Mouse (Mus musculus): Measurements from ENCODE around the gene Echdc2. TPM values are rescaled to one million over a fixed set of nuclear protein-coding genes. Genes with fewer than 3 reads are reported as not detected.

Echdc2 gene
- polyA plus RNA-seq, 1 experiment from 2014 or later: 22.8 TPM

DNA sequence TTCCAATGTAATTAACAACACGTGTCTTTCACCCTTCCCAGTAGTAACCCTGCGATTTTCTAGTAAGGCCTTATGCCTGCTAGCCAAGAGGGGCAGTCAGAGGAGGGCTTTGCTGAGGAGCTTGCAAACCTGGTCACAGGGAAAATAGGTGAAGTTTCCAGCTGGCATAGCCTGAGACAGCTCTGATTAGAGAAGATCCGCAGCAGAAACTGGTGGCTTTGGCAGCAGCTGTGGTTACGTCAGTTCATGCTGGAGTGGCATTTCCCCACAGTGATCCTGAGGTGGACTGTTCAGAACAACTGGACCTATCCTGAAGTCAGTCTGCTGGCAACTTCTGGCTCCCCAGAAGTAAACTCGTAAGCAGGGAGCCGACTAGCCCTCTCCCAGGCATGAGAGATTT, 2.8 kb downstream of the Echdc2 start:
- Histone ChIP-seq H3K4me2 (ENCODE audit: low read depth, low read length) (no peak overlapping the region), H3K27me3 (ENCODE audit: control insufficient read depth, insufficient read depth, low read length) (no peaks in the 10 kb centered on the region), H3K27ac (ENCODE audit: low read length) (no peak overlapping the region), H3K9me3 (replicated peaks; ENCODE audit: control insufficient read depth, low read length) (no peaks in the 10 kb centered on the region), H3K4me3 (ENCODE audit: low read length) (no peak overlapping the region), H3K4me1 (ENCODE audit: control insufficient read depth, insufficient read depth, low read length) (peaks cover 3% of the 10 kb centered on the region; the same call in 1 of the 2 replicates), H3K36me3 (ENCODE audit: control insufficient read depth, insufficient read depth) (0 out of 2 replicates have a peak, but pooled peaks cover 3% of the 10 kb centered on the region), H3K9ac (ENCODE audit: low read length) (no peak overlapping the region)
- WGBS: 82% methylated on average over 6 of the region's 6 CpGs
- ATAC-seq (replicated peaks; ENCODE audit: extremely low read depth, insufficient read depth, low FRiP score): no peak

DNA sequence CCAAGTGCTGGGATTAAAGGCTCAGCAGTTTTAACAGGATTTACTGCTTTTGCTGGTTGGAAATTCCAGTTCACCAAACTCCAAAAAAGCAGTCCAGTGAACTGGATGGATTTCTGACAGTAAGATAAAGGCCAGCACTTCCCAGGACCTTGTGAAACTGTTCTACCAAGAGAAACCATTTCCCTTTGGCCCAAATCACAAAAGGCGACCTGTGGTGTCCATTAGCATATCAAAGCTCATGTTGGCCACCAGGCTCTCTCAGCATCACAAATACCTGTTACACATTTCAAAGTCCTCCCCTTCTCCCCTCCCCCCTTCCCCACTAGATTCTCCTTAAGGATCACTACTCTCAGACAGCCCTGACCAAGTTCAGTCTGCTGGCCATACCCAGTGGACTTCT, 17.0 kb downstream of the Echdc2 start:
- H3K4me2 ChIP-seq (ENCODE audit: low read depth, low read length): no peak overlapping the region
- ATAC-seq (replicated peaks; ENCODE audit: extremely low read depth, insufficient read depth, low FRiP score): no peak
- no peaks in the 10 kb centered on the region for H3K9me3 ChIP-seq (replicated peaks; ENCODE audit: control insufficient read depth, low read length)
- no peak overlapping the region for H3K27ac ChIP-seq (ENCODE audit: low read length)
- H3K36me3 ChIP-seq (ENCODE audit: control insufficient read depth, insufficient read depth): no peaks in the 10 kb centered on the region
- no peak overlapping the region for H3K4me3 ChIP-seq (ENCODE audit: low read length)
- H3K9ac ChIP-seq (ENCODE audit: low read length): no peak overlapping the region
- H3K4me1 ChIP-seq (ENCODE audit: control insufficient read depth, insufficient read depth, low read length): no peaks in the 10 kb centered on the region
- H3K27me3 ChIP-seq (ENCODE audit: control insufficient read depth, insufficient read depth, low read length): no peaks in the 10 kb centered on the region
- WGBS: 54% methylated on average over 1 of the region's 1 CpGs

DNA sequence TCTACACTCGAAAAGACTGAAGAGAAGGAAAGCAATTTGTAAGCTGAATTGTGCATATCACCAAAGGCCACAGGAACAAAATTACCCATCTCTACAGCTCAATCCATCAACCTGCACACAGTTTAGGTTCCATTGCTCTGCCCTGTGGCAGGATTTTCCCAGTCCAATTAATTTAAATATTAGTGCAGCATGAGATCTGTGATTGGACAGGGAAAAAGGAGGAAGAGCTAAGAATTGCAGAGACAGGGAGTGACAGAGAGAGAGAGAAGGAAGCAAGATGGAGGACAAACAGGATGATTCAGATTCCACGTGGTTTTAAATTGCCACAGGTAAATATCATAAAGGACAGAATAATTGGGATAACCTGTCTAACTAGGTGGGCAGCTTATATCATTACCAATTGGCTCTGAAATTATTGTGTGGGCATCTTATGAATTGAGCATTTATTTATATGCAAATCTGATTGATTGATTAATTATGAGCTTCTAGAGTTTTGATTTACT, 27.6 kb downstream of the Echdc2 start:
- peaks cover 3% of the 10 kb centered on the region; the same call in 1 of the 2 replicates for H3K4me1 ChIP-seq (ENCODE audit: control insufficient read depth, insufficient read depth, low read length)
- no peaks in the 10 kb centered on the region for H3K27me3 ChIP-seq (ENCODE audit: control insufficient read depth, insufficient read depth, low read length)
- no peak overlapping the region for H3K4me2 ChIP-seq (ENCODE audit: low read depth, low read length)
- H3K27ac ChIP-seq (ENCODE audit: low read length): no peak overlapping the region
- H3K9ac ChIP-seq (ENCODE audit: low read length): no peak overlapping the region
- no peak for ATAC-seq (replicated peaks; ENCODE audit: extremely low read depth, insufficient read depth, low FRiP score)
- H3K4me3 ChIP-seq (ENCODE audit: low read length): no peak overlapping the region
- H3K36me3 ChIP-seq (ENCODE audit: control insufficient read depth, insufficient read depth): no peaks in the 10 kb centered on the region
- no peaks in the 10 kb centered on the region for H3K9me3 ChIP-seq (replicated peaks; ENCODE audit: control insufficient read depth, low read length)
- WGBS: 65% methylated on average over 2 of the region's 2 CpGs

DNA sequence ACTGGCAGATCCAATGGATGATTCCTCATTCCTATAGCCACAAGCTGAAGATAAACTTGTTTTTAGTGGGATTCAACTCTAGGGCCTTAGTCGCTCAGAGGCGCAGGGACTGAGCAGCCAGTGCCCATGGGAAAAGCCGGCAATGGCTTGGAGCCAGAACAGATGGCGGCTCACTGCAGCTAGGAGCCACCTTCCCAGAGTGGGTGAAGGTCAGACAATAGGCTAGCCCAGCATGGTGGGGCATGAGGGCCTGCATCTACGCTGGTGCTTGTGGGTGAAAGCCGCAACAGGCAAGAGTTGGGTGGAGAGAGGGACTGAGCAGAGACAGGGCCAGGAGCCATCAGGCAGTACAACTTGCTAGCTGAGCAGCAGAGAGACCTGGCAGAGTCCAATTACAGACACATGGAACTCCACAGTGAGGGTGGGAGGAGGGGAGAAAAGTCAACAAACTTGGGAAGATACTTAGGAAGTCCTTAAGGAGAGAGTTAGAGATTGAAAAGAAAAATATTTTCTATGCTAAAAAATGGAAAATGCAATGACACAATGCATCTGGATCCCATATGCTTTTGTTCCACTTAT, 31.1 kb downstream of the Echdc2 start:
- H3K27ac ChIP-seq (ENCODE audit: low read length): no peak overlapping the region
- H3K4me2 ChIP-seq (ENCODE audit: low read depth, low read length): no peak overlapping the region
- no peak for ATAC-seq (replicated peaks; ENCODE audit: extremely low read depth, insufficient read depth, low FRiP score)
- H3K9me3 ChIP-seq (replicated peaks; ENCODE audit: control insufficient read depth, low read length): no peaks in the 10 kb centered on the region
- H3K4me1 ChIP-seq (ENCODE audit: control insufficient read depth, insufficient read depth, low read length): peaks cover 3% of the 10 kb centered on the region; the same call in 1 of the 2 replicates
- H3K9ac ChIP-seq (ENCODE audit: low read length): no peak overlapping the region
- no peaks in the 10 kb centered on the region for H3K36me3 ChIP-seq (ENCODE audit: control insufficient read depth, insufficient read depth)
- no peak overlapping the region for H3K4me3 ChIP-seq (ENCODE audit: low read length)
- H3K27me3 ChIP-seq (ENCODE audit: control insufficient read depth, insufficient read depth, low read length): no peaks in the 10 kb centered on the region
- 55% methylated on average over 6 of the region's 6 CpGs for WGBS

DNA sequence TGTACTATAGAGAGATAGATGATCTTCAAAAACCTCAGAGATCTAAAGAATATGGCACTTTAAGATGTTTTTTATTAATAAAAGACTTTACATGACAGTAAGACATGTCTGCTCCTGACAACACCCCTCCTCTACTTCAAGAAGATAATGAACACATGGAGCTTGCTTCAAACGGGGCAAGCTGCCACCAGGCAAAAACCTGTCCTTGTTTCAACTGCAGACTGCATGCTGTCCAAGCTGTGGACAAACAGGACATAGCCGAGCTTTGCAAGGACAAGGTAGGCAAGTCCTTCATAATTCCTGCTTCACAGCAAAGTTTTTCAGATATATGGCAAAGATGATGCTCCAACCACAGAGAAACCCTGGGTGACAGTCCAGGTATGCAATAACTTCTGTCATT, 34.0 kb downstream of the Echdc2 start:
- no peak overlapping the region for H3K9ac ChIP-seq (ENCODE audit: low read length)
- H3K9me3 ChIP-seq (replicated peaks; ENCODE audit: control insufficient read depth, low read length): no peaks in the 10 kb centered on the region
- no peaks in the 10 kb centered on the region for H3K27me3 ChIP-seq (ENCODE audit: control insufficient read depth, insufficient read depth, low read length)
- H3K4me3 ChIP-seq (ENCODE audit: low read length): no peak overlapping the region
- no peaks in the 10 kb centered on the region for H3K36me3 ChIP-seq (ENCODE audit: control insufficient read depth, insufficient read depth)
- H3K4me1 ChIP-seq (ENCODE audit: control insufficient read depth, insufficient read depth, low read length): peaks cover 3% of the 10 kb centered on the region; the same call in 1 of the 2 replicates
- H3K4me2 ChIP-seq (ENCODE audit: low read depth, low read length): no peak overlapping the region
- WGBS: 51% methylated on average over 2 of the region's 2 CpGs
- no peak overlapping the region for H3K27ac ChIP-seq (ENCODE audit: low read length)
- ATAC-seq (replicated peaks; ENCODE audit: extremely low read depth, insufficient read depth, low FRiP score): no peak

DNA sequence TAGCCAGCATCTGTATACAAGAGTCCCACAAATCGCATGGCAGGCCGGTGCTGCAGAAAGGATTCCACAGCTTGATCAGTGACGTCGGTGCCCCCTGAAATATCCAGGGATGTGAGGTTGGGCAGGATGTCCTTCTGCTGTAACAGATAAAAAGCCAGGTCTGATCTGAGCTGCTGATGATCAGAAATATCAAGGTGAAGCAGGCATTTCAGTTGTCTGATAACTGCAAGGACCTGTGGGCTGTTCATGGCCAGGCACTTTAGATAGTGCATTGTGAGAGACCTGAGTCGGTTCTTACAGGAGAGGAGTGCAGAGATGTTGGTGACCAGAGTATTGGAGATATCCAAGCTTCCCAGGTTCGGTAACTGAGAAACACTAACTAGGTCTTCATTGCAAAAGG, 39.4 kb downstream of the Echdc2 start:
- H3K4me3 ChIP-seq (ENCODE audit: low read length): no peak overlapping the region
- 82% methylated on average over 6 of the region's 6 CpGs for WGBS
- ATAC-seq (replicated peaks; ENCODE audit: extremely low read depth, insufficient read depth, low FRiP score): no peak

DNA sequence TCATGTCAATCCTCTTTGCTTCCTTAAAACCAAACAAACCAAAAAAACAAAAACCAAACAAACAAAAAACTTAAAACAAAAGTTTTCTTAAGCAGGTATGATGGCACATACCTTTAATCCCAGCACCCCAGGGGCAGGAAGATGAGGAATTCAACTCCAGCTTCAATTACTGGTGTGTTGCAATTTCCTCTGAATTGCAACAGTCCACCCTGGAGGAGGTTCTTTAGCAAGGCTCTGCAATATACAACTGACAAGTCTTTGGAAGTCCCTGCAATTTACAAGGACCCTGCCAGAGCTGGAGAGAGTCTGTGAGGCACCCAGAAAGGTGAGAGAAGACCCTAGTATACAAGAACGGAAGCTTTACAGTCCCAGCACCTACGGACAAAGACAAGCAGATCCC, 47.8 kb downstream of the Echdc2 start:
- WGBS: 86% methylated on average over 2 of the region's 2 CpGs
- H3K9ac ChIP-seq (ENCODE audit: low read length): no peak overlapping the region
- no peak overlapping the region for H3K27ac ChIP-seq (ENCODE audit: low read length)
- no peaks in the 10 kb centered on the region for H3K9me3 ChIP-seq (replicated peaks; ENCODE audit: control insufficient read depth, low read length)
- H3K27me3 ChIP-seq (ENCODE audit: control insufficient read depth, insufficient read depth, low read length): peaks cover 14% of the 10 kb centered on the region
- no peak overlapping the region for H3K4me3 ChIP-seq (ENCODE audit: low read length)
- ATAC-seq (replicated peaks; ENCODE audit: extremely low read depth, insufficient read depth, low FRiP score): no peak
- H3K4me1 ChIP-seq (ENCODE audit: control insufficient read depth, insufficient read depth, low read length): peaks cover 3% of the 10 kb centered on the region; the same call in 1 of the 2 replicates
- no peaks in the 10 kb centered on the region for H3K36me3 ChIP-seq (ENCODE audit: control insufficient read depth, insufficient read depth)
- no peak overlapping the region for H3K4me2 ChIP-seq (ENCODE audit: low read depth, low read length)

More for the DNA sequence above, 39.4 kb downstream of the Echdc2 start:
- no peaks in the 10 kb centered on the region for H3K9me3 ChIP-seq (replicated peaks; ENCODE audit: control insufficient read depth, low read length)
- no peaks in the 10 kb centered on the region for H3K36me3 ChIP-seq (ENCODE audit: control insufficient read depth, insufficient read depth)
- no peak overlapping the region for H3K27ac ChIP-seq (ENCODE audit: low read length)
- no peak overlapping the region for H3K4me2 ChIP-seq (ENCODE audit: low read depth, low read length)
- no peaks in the 10 kb centered on the region for H3K4me1 ChIP-seq (ENCODE audit: control insufficient read depth, insufficient read depth, low read length)
- no peak overlapping the region for H3K9ac ChIP-seq (ENCODE audit: low read length)
- H3K27me3 ChIP-seq (ENCODE audit: control insufficient read depth, insufficient read depth, low read length): no peaks in the 10 kb centered on the region

DNA sequence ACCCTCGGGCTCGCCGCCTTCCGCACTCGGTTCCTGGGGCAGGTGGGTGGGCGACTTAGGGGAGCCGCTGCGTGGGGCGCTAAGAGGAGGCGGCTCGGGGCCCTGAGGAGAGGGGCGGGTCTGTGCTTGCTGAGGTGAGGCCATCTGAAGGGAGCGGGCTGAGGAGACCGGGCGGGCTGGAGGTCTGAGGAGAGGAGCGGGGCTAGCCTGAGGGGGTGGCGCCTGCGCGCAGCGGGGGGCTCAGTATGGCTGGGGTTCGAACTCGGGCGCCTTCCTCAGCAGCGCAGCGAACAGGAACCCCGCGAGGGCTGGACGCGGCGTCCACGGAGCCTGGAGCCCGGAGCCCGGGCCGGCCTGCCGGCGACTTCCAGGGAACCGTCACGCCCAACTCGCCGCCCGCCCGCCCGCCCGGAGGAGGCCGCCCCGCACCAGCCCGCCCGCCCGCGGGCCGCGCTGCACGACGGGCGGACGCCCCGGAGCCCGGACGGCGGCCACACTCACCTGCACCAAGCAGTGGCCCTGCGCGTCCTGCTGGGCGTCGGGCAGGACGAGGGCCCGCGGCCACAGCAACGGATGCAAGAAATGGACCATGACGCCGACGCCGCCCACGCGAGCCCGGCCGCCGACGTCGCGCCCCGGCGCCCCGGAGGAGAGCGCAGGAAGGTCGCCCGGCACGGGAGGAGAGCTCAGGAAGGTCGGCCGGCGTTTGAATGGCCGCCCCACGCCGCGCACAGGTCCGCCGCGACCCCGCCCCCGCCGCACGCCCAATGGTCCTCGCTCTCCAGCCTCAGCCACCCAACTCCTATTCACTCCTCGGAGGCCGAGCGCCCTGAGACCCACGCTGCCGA, 52.3 kb downstream of the Echdc2 start, which contains the start of gene Zyg11a:
TSS of gene Zyg11a (minus strand) at position 717 of the 848 bp plus-strand sequence.
- Histone ChIP-seq H3K27me3 (ENCODE audit: control insufficient read depth, insufficient read depth, low read length) (peaks cover 27% of the 10 kb centered on the region), H3K4me3 (ENCODE audit: low read length) (peak within 1 kb of the TSS; percentile 59), H3K9me3 (replicated peaks; ENCODE audit: control insufficient read depth, low read length) (no peaks in the 10 kb centered on the region), H3K4me2 (ENCODE audit: low read depth, low read length) (peak within 1 kb of the TSS; percentile 77), H3K27ac (ENCODE audit: low read length) (no peak within 1 kb of the TSS), H3K4me1 (ENCODE audit: control insufficient read depth, insufficient read depth, low read length) (peaks cover 9% of the 10 kb centered on the region), H3K36me3 (ENCODE audit: control insufficient read depth, insufficient read depth) (no peaks in the 10 kb centered on the region), H3K9ac (ENCODE audit: low read length) (peak within 1 kb of the TSS; percentile 65)
- WGBS: 3% methylated on average over 104 of the region's 107 CpGs
- peak; percentile 28; the same call in 1 of the 2 replicates for ATAC-seq (replicated peaks; ENCODE audit: extremely low read depth, insufficient read depth, low FRiP score)

DNA sequence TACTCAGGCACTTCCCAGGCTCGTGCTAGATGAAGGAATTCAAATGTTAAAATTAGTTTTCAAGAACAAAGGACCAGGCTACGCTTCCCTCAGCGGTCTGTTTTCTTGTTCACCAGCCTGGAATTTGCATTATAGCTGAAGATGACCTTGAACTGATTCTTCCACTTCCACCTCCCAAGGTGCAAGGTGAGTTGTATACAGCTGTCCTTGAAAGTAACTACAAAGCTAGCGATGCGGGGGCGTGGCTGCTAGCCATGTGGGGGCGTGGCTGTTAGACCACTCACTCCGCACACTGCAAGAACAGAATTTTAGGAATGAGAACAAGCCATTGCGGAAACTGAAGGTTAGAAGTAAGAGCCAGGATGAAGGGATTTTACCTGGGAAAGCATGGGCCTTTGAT, 53.8 kb downstream of the Echdc2 start:
- no peak; the same call in 1 of the 2 replicates for ATAC-seq (replicated peaks; ENCODE audit: extremely low read depth, insufficient read depth, low FRiP score)
- H3K27me3 ChIP-seq (ENCODE audit: control insufficient read depth, insufficient read depth, low read length): peaks cover 27% of the 10 kb centered on the region

More for the DNA sequence above, 53.8 kb downstream of the Echdc2 start:
- peaks cover 9% of the 10 kb centered on the region for H3K4me1 ChIP-seq (ENCODE audit: control insufficient read depth, insufficient read depth, low read length)
- no peaks in the 10 kb centered on the region for H3K36me3 ChIP-seq (ENCODE audit: control insufficient read depth, insufficient read depth)
- peak overlapping the region; percentile 18 for H3K4me3 ChIP-seq (ENCODE audit: low read length)
- 8% methylated on average over 9 of the region's 9 CpGs for WGBS
- peak overlapping the region; percentile 42; the same call in 1 of the 2 replicates for H3K4me2 ChIP-seq (ENCODE audit: low read depth, low read length)
- H3K27ac ChIP-seq (ENCODE audit: low read length): no peak overlapping the region
- H3K9ac ChIP-seq (ENCODE audit: low read length): no peak overlapping the region
- H3K9me3 ChIP-seq (replicated peaks; ENCODE audit: control insufficient read depth, low read length): no peaks in the 10 kb centered on the region

Measured in heart, embryonic 16.5 days (tissue).